Mouse (Mus musculus): ENCODE measurements around the gene Lmx1a.

Lmx1a gene

DNA sequence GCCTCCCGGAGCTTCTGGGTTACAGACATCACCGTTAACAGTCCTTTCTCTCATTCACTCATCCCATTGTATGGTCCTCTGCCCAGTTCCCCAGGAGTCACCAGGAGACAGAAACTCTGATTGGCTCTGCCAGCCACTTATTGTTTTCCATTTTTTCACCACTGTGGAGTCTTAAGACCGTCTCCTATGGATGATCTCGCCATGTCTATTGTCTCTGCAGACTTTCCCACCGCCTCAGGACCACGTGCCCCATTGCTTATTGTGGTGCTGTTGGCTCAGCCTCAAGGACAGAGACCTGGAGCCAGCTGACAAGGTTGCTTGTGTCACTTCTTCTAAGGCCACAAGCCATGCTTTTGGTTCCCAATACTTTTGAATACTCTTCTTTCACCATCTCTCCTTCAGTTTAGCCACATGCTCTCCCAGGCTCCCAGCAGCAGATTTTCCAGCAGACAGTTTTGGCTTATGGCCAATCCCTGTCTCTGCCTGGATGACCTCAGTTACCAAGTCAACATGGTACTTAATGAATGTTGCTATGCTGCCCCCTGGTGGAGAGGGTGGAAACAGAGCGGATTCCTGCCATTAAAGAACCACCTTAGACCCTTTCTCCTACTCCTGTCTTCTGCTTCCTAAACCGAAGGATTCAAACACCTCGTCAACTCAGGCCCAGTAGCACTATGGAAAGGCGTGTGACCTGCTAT lies 92.9 kb downstream of the Lmx1a start:
- in situ Hi-C loops (cut with MboI, MseI): no loop called here

DNA sequence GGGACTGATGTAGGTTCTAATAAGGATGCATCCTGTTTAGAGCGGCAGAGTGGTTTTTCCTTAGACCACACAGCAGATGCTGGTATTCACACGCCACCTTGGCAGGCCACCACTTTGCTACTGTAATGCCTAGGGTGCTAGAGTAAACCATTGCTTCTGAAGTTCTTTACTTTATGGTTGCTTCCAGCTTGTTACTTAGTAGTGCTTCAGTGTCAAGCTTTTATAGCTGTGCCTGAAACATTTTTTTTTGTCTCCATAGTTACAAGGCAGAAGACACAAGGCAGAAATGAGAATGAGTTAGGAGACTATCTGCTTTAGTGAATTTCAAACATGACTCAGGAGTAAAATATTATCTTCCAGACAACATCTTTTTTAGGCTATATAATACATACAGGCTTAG lies 95.0 kb downstream of the Lmx1a start:
- in situ Hi-C loops (cut with MboI, MseI): no loop called here

DNA sequence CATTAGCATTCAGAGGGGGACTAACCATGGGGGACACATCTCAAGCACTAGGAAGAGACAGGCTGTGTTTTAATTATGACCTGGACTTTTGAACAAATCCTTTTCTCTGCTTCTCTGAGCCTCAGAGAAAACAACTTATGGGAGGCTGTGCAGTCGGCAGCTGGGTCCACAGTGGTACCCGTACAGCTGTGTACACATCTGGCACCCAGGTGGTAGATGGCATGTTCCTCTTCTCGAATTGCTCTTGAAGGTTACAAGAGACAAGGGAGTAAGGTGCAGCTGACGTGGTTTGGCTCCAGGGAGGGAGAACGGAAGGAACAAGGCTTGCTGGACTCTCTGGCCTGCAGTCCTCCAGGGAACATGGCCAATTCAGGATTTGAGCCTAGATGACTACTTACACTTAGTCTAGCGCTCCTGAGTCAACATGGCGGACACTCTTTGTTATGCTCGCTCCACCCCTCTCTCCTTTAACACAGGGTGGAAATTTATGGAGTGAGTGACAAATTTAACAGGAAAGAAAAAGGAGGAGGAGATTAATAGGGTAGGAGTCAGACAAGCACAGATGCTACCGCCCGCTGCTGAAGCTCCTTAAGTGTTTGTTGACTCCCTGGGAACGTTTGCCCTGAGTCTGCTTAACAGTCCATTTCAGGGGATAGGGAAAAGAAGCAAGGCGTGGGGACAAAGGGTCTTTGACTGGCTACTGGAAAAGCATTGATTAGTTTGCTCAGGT lies 99.8 kb downstream of the Lmx1a start:
- in situ Hi-C loops (cut with MboI, MseI): no loop called here

DNA sequence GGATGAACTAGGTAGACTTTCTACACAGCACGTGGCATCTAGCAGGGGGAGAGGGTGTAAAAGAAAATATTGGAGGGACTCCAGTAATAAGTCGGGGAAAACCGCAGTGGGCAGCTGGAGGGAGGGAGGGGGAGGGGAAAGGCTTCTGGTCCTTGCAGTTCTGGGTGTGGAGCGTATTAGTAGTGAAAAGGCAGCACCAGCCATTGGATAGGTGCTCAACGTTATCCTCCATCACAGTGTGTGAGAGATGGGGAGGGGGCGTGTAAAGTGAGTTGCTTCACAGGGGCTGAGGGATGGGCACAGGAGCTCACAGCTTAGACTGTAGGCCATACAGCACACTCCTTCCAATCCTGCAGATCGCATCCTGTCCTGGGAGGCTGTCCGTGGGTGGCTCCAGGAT lies 100.4 kb downstream of the Lmx1a start:
- in situ Hi-C loops (cut with MboI, MseI): no loop called here

DNA sequence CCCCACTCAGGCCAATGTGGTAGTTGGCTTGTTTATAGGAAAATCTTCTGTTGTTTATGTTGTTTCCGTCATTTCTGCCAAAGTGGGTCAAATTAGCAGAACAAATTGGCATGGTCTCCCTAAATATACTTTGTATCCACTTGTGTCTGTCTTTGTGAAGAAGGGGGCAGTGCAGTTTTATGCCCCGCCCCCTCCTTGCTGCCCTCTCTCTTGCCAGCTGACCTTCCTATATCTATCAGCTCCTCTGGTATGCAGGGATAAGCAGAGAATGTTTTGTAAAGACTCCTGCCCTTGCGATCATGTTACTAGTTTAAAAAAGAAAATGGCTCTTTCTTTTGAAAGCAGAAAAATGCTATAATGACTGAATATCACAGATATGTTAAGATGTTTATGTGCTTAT lies 101.7 kb downstream of the Lmx1a start:
- in situ Hi-C loops (cut with MboI, MseI): no loop called here

DNA sequence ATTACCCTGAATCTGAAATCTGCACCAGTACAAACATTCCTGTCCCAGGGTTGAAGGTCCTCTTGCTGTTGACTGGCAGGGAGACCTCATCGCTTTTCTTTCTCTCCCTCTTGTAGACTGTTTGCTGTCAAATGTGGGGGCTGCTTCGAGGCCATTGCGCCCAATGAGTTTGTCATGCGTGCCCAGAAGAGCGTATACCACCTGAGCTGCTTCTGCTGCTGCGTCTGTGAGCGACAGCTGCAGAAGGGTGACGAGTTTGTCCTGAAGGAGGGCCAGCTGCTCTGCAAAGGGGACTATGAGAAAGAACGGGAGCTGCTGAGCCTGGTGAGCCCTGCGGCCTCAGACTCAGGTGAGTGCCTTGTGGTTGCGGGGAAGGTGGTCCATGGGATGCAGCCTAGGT lies 102.2 kb downstream of the Lmx1a start:
- in situ Hi-C loops (cut with MboI, MseI): no loop called here

DNA sequence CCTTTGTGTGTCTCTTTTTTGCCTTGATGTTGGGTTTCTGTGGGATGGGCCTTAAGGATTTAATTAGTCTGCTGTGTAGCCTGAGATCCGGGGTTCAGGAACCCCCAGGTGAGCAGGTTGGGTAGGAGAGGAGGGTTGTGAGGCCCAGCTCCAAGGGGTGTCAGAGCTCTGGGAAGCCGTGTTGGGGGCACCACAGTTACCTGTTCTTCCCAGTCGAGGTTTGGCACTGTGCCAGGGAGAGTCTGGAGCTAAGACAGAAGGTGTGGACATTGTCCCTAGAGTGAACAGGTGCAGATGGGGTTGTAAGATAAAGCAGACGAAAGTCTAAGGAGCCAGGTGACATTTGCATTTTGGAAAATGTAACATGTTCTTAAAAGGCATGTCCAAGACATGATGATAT lies 112.9 kb downstream of the Lmx1a start:
- in situ Hi-C loops (cut with MboI, MseI): no loop called here

DNA sequence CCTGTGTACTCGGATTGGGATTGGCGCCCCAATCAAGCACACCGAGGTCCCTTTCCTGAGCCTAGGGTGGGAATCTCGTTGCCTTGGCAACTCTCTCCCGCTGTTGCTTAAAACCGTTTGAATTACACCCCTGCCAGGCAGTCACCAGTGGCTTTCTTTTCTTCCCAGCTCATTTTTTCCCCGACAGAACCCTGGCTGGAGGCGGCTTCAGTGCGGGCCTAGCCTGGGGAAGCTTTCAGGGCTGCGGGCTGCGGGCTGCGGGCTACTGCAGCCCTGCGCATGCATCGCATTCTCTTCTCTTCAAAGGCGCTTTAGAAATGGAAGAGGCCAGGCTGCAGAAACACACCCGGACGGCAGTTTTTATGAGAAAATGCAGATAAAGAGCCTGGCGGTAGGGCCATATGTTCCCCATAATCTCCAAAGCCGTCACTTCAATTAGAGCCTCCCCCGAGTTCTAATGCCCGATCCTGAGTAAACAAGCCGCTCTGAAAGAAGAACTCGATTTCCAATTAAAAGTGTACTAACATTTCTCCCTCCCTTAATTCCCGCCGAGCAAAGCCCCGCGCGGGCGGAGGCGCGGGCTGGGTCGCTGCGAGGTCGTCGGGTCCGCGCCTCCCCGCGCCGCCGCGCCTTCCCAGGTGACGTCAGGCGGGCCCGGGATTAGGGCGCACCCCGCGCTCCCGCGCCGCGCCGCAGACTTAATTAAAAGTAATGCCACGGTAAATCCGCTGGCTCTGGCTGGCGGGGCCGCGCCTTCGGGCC lies 113.7 kb downstream of the Lmx1a start:
- in situ Hi-C loops (cut with MboI, MseI): no loop called here

DNA sequence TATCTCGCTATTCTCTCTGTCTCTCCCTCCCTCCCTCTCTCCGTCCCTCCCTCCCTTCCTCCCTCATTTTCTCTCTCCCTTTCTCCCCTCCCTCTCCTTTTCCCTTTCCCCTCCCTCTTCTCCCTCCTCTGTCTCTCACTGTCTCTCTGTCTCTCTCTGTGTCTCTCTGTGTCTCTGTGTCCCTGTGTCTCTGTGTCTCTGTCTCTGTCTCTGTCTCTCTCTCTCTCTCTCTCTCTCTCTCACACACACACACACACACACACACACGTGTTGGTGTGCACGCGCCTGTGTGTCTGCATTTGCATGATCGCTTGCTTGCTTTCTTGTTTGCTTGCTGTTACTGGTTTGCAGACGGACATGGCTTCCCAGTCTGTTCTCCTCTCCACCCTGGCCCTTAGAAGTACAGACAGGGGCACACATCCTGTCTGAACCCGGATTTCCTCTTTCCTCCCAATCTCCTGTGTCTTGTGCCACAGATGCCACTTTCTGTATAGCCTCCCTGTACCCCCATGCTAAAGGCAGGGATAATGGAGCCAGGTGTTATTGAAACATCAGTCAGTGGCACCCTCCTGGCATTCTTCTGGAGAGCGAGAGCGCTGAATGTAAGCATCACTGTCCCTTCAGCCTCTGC lies 114.4 kb downstream of the Lmx1a start:
- in situ Hi-C loops (cut with MboI, MseI): no loop called here

DNA sequence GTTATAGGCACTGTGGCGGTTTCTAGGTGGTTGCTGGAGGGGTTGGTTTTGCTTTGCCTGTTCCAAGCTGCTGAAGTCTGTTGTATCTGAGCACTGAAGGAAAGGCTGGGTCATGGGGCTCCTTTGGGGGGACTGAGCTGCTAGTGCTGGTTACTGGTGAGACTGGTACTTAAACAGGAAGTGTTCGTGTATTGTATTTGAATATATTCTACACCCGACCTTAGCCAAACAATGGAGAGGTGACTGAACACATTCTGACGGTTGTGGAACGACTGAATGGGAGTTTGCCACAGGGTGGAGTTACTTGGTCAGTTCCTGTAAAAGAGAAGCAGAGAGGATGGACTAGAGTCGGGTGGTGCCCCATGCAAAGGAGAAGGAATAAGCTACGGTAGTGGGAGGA lies 115.8 kb downstream of the Lmx1a start:
- in situ Hi-C loops (cut with MboI, MseI): no loop called here

DNA sequence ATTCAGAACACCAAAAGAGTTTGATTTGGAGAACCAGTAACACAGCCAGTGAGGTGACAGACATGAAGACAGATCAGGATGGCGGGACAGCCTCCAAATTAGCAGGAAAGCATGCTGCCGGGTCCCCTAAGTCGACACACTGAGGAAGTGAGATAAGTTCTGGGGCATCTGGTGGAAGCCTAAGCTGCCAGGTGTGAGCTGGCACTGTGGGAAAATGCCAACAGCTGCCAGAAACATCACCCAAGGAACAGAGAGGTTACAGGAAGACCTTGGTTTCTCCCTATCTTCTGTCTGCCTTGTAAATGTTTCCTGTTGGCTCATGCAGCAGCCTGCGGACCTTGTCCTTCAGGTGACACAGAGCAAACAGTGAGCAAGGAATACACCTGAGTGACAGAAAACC lies 122.1 kb downstream of the Lmx1a start:
- in situ Hi-C loops (cut with MboI, MseI): no loop called here

DNA sequence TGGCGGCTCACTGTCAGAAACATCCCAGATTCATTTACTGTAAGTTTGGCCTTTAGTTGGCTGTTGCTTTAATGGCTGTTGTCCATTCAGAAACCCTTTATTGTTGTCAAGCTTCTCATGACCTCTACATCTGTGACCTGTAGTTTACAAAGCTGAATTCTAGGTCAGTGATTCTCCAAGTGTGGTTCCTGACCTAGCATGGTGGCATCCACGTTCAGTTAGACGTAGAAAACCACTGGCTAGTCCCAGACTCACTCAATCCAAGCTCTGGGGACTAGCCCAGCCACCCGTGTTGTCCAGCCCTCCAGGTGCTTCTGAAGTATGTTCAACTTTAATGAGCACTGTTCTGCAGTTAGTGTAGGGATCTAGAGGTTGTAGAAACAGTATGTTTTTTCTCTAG lies 126.1 kb downstream of the Lmx1a start:
- in situ Hi-C loops (cut with MboI, MseI): no loop called here

DNA sequence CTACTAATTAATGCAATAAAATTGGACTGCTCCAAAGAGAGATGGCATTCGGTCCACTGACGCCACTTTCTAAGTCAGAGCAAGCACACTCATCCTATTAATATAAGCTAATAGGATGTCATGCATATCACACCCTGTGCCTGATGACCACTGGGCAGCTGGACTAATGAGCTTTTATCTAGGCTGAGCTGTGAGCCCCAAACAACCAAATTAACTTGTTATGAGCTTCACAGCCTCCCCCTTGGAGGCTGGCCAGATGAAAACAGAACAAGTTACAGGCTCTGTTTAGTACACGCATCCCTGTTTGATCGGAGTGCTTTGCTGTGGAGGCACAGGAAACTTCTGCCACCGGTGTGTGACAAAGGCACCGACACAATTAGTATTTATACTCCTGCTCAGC lies 128.0 kb downstream of the Lmx1a start:
- in situ Hi-C loops (cut with MboI, MseI): no loop called here

DNA sequence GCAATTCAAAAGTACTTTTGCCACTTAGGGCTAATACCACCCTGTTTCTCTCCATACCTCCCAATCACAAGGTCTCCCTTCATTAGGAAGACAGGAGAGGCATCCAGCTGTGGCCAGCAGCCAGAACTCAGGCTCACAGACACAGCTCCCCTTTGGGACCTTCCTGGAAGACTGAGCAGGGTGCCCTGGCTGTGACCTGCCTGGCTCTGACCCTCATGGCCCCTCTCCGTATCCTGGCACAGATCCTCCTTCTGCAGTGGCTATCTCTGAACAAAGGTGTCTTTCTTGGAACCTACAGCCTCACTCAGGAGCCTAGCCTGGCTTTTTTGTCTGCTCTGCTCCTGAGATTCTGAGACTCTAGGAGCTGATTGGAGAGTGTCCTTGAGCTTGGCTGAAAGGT lies 128.6 kb downstream of the Lmx1a start:
- in situ Hi-C loops (cut with MboI, MseI): no loop called here

DNA sequence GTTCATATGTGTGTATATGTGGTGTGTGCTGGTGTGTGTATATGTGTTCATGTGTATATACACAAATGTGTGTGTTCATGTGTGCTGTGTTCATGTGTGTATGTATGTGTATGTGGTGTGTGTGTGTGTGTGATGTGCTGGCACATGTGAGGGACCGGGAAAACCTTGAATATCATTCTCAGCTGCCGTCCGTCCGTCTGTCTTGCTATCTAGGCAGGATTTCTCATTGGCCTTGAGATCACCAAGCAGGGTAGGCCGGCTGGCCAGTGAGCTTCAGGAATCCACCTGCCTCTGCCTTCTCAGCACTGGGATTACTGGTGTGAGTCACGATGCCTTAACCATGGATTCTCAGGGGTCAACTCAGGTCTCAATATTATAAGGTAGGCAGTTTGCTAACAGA lies 131.0 kb downstream of the Lmx1a start:
- in situ Hi-C loops (cut with MboI, MseI): no loop called here

DNA sequence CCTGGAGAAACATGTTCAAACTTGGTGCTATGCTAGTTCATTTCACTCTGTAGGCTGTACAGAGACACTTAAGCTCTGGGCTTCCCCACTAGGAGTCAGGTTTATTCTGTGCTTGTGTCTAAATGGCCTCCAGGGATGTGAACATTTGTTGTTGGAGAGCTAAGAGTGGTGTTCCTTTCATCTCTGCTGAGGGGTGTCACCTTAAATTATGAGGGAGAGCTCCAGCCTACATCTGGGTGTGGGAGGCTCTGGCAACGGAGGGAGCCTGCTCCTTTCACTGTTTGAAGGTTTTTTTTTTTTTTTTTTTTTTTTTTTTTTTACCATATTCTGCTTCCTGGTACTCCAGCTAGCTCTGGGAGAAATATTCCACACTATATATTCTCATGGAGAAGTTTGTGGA lies 132.1 kb downstream of the Lmx1a start:
- in situ Hi-C loops (cut with MboI, MseI): no loop called here

DNA sequence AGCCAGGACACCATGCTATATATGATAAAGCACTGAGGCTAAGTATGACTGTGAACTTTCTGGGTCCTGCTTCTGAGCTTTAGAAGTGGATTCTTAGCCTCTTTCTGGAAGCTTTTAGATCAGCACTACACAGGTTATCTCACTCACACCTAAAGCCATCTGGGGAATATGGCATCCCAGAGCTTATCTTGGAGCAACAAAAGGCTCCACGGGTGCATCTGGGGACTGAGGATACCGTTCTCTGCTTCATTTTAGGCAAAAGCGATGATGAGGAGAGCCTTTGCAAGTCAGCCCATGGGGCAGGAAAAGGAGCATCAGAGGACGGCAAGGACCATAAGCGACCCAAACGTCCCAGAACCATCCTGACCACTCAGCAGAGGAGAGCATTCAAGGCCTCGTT lies 141.3 kb downstream of the Lmx1a start:
- in situ Hi-C loops (cut with MboI, MseI): no loop called here

DNA sequence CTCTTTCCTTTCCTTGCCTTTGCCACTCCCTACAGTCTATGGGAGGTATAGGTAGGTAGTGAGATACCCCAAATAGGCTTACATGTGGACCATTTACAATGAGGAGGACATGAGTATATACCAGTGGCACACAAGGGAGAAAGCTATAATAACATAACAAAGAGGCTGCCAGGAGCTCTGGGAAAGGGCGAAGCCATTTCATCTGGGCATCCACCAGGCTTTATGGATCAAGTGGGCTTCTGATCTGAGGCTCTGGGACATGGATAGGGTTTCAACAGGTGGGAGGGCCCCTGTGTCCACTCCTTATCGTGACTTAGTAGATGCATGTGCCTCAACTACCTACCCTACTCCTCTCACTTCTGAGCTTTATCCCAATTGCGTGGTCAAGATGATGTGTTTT lies 142.6 kb downstream of the Lmx1a start:
- in situ Hi-C loops (cut with MboI, MseI): no loop called here

DNA sequence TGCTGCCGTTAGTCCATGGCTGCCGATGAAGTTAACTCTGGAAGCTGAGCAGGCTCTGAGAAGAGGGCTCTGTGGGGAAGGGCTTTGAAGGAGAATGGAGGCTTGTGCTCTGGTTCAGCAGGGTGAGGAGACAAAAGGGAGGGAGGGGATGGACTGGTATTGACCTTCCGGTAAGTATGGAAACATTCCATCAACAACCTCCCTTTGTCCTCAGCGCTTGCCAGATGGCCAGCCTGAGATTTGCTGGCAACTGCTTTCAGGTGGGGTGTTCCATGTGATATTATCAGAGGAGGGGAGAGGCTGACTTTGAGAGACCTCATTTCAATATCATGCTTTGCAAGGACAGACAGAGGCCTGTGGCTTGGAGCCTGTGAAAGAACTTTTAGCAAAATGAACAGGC lies 165.8 kb downstream of the Lmx1a start:
- in situ Hi-C loops (cut with MboI, MseI): no loop called here

DNA sequence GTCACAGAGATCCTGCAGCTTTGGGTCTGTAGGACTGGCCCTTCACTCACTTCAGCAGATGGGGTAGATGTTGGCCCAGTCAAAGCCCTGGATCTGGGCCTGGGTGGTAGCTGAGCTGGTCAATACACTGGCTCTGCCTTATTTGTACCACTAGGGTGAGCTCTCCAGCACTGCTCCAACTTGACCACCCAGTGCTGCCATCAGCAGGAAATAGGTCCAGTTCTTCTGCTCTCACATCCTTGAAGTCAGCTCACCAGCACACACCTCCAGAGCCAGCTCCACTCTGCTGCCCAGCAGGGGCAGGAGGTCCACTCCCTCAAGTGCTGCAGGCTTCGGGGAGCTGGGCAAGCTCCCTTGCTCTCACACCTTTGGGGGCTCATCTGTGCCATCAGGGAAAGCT lies 183.0 kb downstream of the Lmx1a start:
- in situ Hi-C loops (cut with MboI, MseI): no loop called here

DNA sequence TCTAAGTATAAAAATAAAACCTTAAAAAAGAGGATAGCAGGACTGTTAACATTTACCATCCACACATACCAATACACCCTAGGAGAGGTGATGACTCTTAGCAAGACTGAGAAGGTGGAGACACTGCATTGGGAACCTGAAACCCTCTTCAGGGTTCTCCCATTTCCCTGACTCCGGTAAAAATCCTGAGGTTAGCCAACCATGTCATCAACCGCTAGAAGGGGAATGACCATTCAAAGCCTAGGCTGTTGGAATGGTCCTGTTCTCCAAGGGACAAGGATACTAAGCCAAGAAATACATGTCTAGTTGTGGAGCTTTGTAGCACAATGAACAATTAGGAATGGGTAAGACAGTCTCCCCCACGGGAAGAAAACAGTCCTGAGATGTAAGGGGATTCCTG lies 185.1 kb downstream of the Lmx1a start:
- in situ Hi-C loops (cut with MboI, MseI): no loop called here

DNA sequence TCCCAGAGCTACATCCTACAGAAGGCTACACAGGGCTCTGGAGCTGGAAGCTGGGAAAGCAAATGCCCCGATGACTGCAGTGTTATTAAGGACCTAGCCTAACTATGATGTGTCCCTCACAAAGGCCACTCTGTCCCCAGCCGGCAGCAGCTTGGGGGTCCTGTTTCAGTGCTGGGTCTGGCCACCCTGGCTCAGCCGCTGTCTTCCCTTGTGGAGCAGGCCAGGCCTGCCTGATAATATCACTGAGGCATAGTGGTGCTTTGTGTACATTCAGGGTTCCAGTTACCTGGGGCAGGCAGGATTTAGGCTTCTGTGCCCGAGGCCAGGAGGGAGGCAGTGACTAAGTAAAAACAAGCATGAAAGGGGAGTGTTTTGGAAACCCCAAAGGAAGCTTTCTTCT lies 188.9 kb downstream of the Lmx1a start:
- in situ Hi-C loops (cut with MboI, MseI): no loop called here

All from T-helper 1 cell (primary cell).